Mouse (Mus musculus): ENCODE measurements around the gene Tas2r136. TPM values are rescaled to one million over a fixed set of nuclear protein-coding genes. Genes with fewer than 3 reads are reported as not detected.
A peak's percentile ranks its signal among the peaks of the same experiment; 100 is the strongest.

Gene Tas2r136
- not detected in 2 replicates for polyA plus RNA-seq (2014; fragmentation: Nextera tagmentation; extraction: Ambion mirVana)

GRCm38 (mm10) chr6:132778062-132778461, at the start of gene Tas2r136:
Tas2r136 (minus strand) TSS chr6:132778162.
- DNase-seq (ENCODE audit: low spot score): no peak
- H3K4me2 ChIP-seq: no peak within 1 kb of the TSS
- H3K4me1 ChIP-seq (replicated peaks; ENCODE audit: control insufficient read depth, insufficient read depth, low read length): no peaks in the 10 kb centered on the region
- ATAC-seq (replicated peaks; ENCODE audit: low FRiP score): no peak
- H3K9me3 ChIP-seq (ENCODE audit: control insufficient read depth, low read length): no peaks in the 10 kb centered on the region
- no peaks in the 10 kb centered on the region for H3K27me3 ChIP-seq (replicated peaks; ENCODE audit: control insufficient read depth, insufficient read depth, low read length)
- no peak within 1 kb of the TSS for H3K9ac ChIP-seq (ENCODE audit: low read depth, low read length)
- no peaks in the 10 kb centered on the region for H3K36me3 ChIP-seq (ENCODE audit: control insufficient read depth, insufficient read depth, low read length)
- no peak within 1 kb of the TSS for H3K27ac ChIP-seq (ENCODE audit: low read depth, low read length)
- no peak within 1 kb of the TSS for H3K4me3 ChIP-seq (ENCODE audit: low read depth, low read length)

- Histone ChIP-seq H3K9me3 (ENCODE audit: control insufficient read depth, low read length) (no peaks in the 10 kb centered on the region), H3K4me3 (ENCODE audit: low read depth, low read length) (no peak within 1 kb of the TSS), H3K27ac (ENCODE audit: low read depth, low read length) (no peak within 1 kb of the TSS), H3K27me3 (replicated peaks; ENCODE audit: control insufficient read depth, insufficient read depth, low read length) (no peaks in the 10 kb centered on the region), H3K4me1 (replicated peaks; ENCODE audit: control insufficient read depth, insufficient read depth, low read length) (no peaks in the 10 kb centered on the region), H3K36me3 (ENCODE audit: control insufficient read depth, insufficient read depth, low read length) (no peaks in the 10 kb centered on the region), H3K4me2 (no peak within 1 kb of the TSS), H3K9ac (ENCODE audit: low read depth, low read length) (no peak within 1 kb of the TSS)
- 74% methylated on average over 1 of the region's 1 CpGs for WGBS
- DNase-seq (ENCODE audit: low spot score): no peak
- no peak for ATAC-seq (replicated peaks; ENCODE audit: low FRiP score)
These were observed 24.6 kb upstream of the Tas2r136 start, which contains the start of gene Tas2r117 for GRCm38 (mm10) chr6:132802518-132802917. Tas2r117 (plus strand) TSS chr6:132802818.

- no peak overlapping the region for H3K27ac ChIP-seq (ENCODE audit: low read depth, low read length)
- WGBS: 35% methylated on average over 1 of the region's 1 CpGs
These were observed 17.4 kb upstream of the Tas2r136 start for GRCm38 (mm10) chr6:132795393-132795792.

GRCm38 (mm10) chr6:132761831-132762230, 16.1 kb downstream of the Tas2r136 start, which contains the start of gene Tas2r102:
Tas2r102 (plus strand) TSS chr6:132762131.
- H3K27me3 ChIP-seq (replicated peaks; ENCODE audit: control insufficient read depth, insufficient read depth, low read length): no peaks in the 10 kb centered on the region
- no peak for ATAC-seq (replicated peaks; ENCODE audit: low FRiP score)
- 96% methylated on average over 2 of the region's 2 CpGs for WGBS

More at GRCm38 (mm10) chr6:132795393-132795792, 17.4 kb upstream of the Tas2r136 start:
- peak; percentile 41; the same call in 1 of the 2 replicates for ATAC-seq (replicated peaks; ENCODE audit: low FRiP score)
- H3K27me3 ChIP-seq (replicated peaks; ENCODE audit: control insufficient read depth, insufficient read depth, low read length): no peaks in the 10 kb centered on the region
- no peak for DNase-seq (ENCODE audit: low spot score)
- no peaks in the 10 kb centered on the region for H3K36me3 ChIP-seq (ENCODE audit: control insufficient read depth, insufficient read depth, low read length)
- H3K9me3 ChIP-seq (ENCODE audit: control insufficient read depth, low read length): peaks cover 6% of the 10 kb centered on the region; the same call in 1 of the 2 replicates
- H3K4me1 ChIP-seq (replicated peaks; ENCODE audit: control insufficient read depth, insufficient read depth, low read length): no peaks in the 10 kb centered on the region
- no peak overlapping the region for H3K9ac ChIP-seq (ENCODE audit: low read depth, low read length)
- H3K4me2 ChIP-seq: no peak overlapping the region
- no peak overlapping the region for H3K4me3 ChIP-seq (ENCODE audit: low read depth, low read length)

GRCm38 (mm10) chr6:132754430-132754829, 23.5 kb downstream of the Tas2r136 start, which contains the start of gene Tas2r124:
Tas2r124 (plus strand) TSS chr6:132754730.
- H3K27me3 ChIP-seq (replicated peaks; ENCODE audit: control insufficient read depth, insufficient read depth, low read length): no peaks in the 10 kb centered on the region
- H3K27ac ChIP-seq (ENCODE audit: low read depth, low read length): no peak within 1 kb of the TSS
- no peaks in the 10 kb centered on the region for H3K36me3 ChIP-seq (ENCODE audit: control insufficient read depth, insufficient read depth, low read length)
- no peak within 1 kb of the TSS for H3K4me3 ChIP-seq (ENCODE audit: low read depth, low read length)
- 71% methylated on average over 1 of the region's 1 CpGs for WGBS
- ATAC-seq (replicated peaks; ENCODE audit: low FRiP score): no peak
- no peaks in the 10 kb centered on the region for H3K9me3 ChIP-seq (ENCODE audit: control insufficient read depth, low read length)
- H3K4me1 ChIP-seq (replicated peaks; ENCODE audit: control insufficient read depth, insufficient read depth, low read length): no peaks in the 10 kb centered on the region
- H3K9ac ChIP-seq (ENCODE audit: low read depth, low read length): no peak within 1 kb of the TSS
- no peak for DNase-seq (ENCODE audit: low spot score)
- H3K4me2 ChIP-seq: no peak within 1 kb of the TSS

More at GRCm38 (mm10) chr6:132761831-132762230, 16.1 kb downstream of the Tas2r136 start, which contains the start of gene Tas2r102:
- Histone ChIP-seq H3K27ac (ENCODE audit: low read depth, low read length) (no peak within 1 kb of the TSS), H3K4me3 (ENCODE audit: low read depth, low read length) (no peak within 1 kb of the TSS), H3K4me1 (replicated peaks; ENCODE audit: control insufficient read depth, insufficient read depth, low read length) (no peaks in the 10 kb centered on the region), H3K9me3 (ENCODE audit: control insufficient read depth, low read length) (no peaks in the 10 kb centered on the region), H3K9ac (ENCODE audit: low read depth, low read length) (no peak within 1 kb of the TSS), H3K36me3 (ENCODE audit: control insufficient read depth, insufficient read depth, low read length) (no peaks in the 10 kb centered on the region), H3K4me2 (no peak within 1 kb of the TSS)
- DNase-seq (ENCODE audit: low spot score): no peak

GRCm38 (mm10) chr6:132750206-132750605, 27.8 kb downstream of the Tas2r136 start:
- WGBS: 65% methylated on average over 2 of the region's 2 CpGs
- Histone ChIP-seq H3K4me3 (ENCODE audit: low read depth, low read length) (no peak overlapping the region), H3K36me3 (ENCODE audit: control insufficient read depth, insufficient read depth, low read length) (no peaks in the 10 kb centered on the region), H3K4me1 (replicated peaks; ENCODE audit: control insufficient read depth, insufficient read depth, low read length) (no peaks in the 10 kb centered on the region), H3K4me2 (no peak overlapping the region), H3K27ac (ENCODE audit: low read depth, low read length) (no peak overlapping the region), H3K9me3 (ENCODE audit: control insufficient read depth, low read length) (no peaks in the 10 kb centered on the region), H3K9ac (ENCODE audit: low read depth, low read length) (no peak overlapping the region), H3K27me3 (replicated peaks; ENCODE audit: control insufficient read depth, insufficient read depth, low read length) (no peaks in the 10 kb centered on the region)
- DNase-seq (ENCODE audit: low spot score) (no peak), ATAC-seq (replicated peaks; ENCODE audit: low FRiP score) (no peak)

- Histone ChIP-seq H3K27ac (ENCODE audit: low read depth, low read length) (no peak within 1 kb of the TSS), H3K4me2 (no peak within 1 kb of the TSS), H3K4me3 (ENCODE audit: low read depth, low read length) (no peak within 1 kb of the TSS), H3K36me3 (ENCODE audit: control insufficient read depth, insufficient read depth, low read length) (no peaks in the 10 kb centered on the region), H3K27me3 (replicated peaks; ENCODE audit: control insufficient read depth, insufficient read depth, low read length) (no peaks in the 10 kb centered on the region), H3K9me3 (ENCODE audit: control insufficient read depth, low read length) (no peaks in the 10 kb centered on the region), H3K9ac (ENCODE audit: low read depth, low read length) (no peak within 1 kb of the TSS), H3K4me1 (replicated peaks; ENCODE audit: control insufficient read depth, insufficient read depth, low read length) (no peaks in the 10 kb centered on the region)
- DNase-seq (ENCODE audit: low spot score) (no peak), ATAC-seq (replicated peaks; ENCODE audit: low FRiP score) (no peak)
- WGBS: 73% methylated on average over 2 of the region's 2 CpGs
These were observed 40.0 kb downstream of the Tas2r136 start, which contains the start of gene Tas2r115 for GRCm38 (mm10) chr6:132737935-132738334. Tas2r115 (minus strand) TSS chr6:132738035.

Other genes with a start within 250 kb of the Tas2r136 start
- not detected in 2 replicates for gene Prh1, start 208.4 kb downstream of the Tas2r136 start, polyA plus RNA-seq (2014; fragmentation: Nextera tagmentation; extraction: Ambion mirVana)
- gene Prp2, start 182.2 kb downstream of the Tas2r136 start, polyA plus RNA-seq (2014; fragmentation: Nextera tagmentation; extraction: Ambion mirVana): not detected in 2 replicates
- not detected in 2 replicates for gene A630073D07Rik, start 126.6 kb downstream of the Tas2r136 start, polyA plus RNA-seq (2014; fragmentation: Nextera tagmentation; extraction: Ambion mirVana)
- gene Tas2r120, start 121.2 kb downstream of the Tas2r136 start, polyA plus RNA-seq (2014; fragmentation: Nextera tagmentation; extraction: Ambion mirVana): not detected in 2 replicates
- not detected in 2 replicates for gene Tas2r121, start 77.2 kb downstream of the Tas2r136 start, polyA plus RNA-seq (2014; fragmentation: Nextera tagmentation; extraction: Ambion mirVana)
- not detected in 2 replicates for gene Tas2r122, start 66.2 kb downstream of the Tas2r136 start, polyA plus RNA-seq (2014; fragmentation: Nextera tagmentation; extraction: Ambion mirVana)
- gene Tas2r115, start 40.1 kb downstream of the Tas2r136 start, polyA plus RNA-seq (2014; fragmentation: Nextera tagmentation; extraction: Ambion mirVana): not detected in 2 replicates
- gene Tas2r124, start 23.4 kb downstream of the Tas2r136 start, polyA plus RNA-seq (2014; fragmentation: Nextera tagmentation; extraction: Ambion mirVana): not detected in 2 replicates
- not detected in 2 replicates for gene Tas2r102, start 16.0 kb downstream of the Tas2r136 start, polyA plus RNA-seq (2014; fragmentation: Nextera tagmentation; extraction: Ambion mirVana)
- gene Tas2r117, start 24.7 kb upstream of the Tas2r136 start, polyA plus RNA-seq (2014; fragmentation: Nextera tagmentation; extraction: Ambion mirVana): not detected in 2 replicates
- not detected in 2 replicates for gene Tas2r123, start 69.0 kb upstream of the Tas2r136 start, polyA plus RNA-seq (2014; fragmentation: Nextera tagmentation; extraction: Ambion mirVana)
- gene Tas2r116, start 77.3 kb upstream of the Tas2r136 start, polyA plus RNA-seq (2014; fragmentation: Nextera tagmentation; extraction: Ambion mirVana): not detected in 2 replicates
- gene Tas2r110, start 89.8 kb upstream of the Tas2r136 start, polyA plus RNA-seq (2014; fragmentation: Nextera tagmentation; extraction: Ambion mirVana): not detected in 2 replicates
- not detected in 2 replicates for gene Tas2r113, start 114.8 kb upstream of the Tas2r136 start, polyA plus RNA-seq (2014; fragmentation: Nextera tagmentation; extraction: Ambion mirVana)
- gene Tas2r125, start 131.5 kb upstream of the Tas2r136 start, polyA plus RNA-seq (2014; fragmentation: Nextera tagmentation; extraction: Ambion mirVana): not detected in 2 replicates
- gene Tas2r129, start 172.9 kb upstream of the Tas2r136 start, polyA plus RNA-seq (2014; fragmentation: Nextera tagmentation; extraction: Ambion mirVana): not detected in 2 replicates
- gene Tas2r131, start 179.8 kb upstream of the Tas2r136 start, polyA plus RNA-seq (2014; fragmentation: Nextera tagmentation; extraction: Ambion mirVana): not detected in 2 replicates
- gene Tas2r109, start 202.8 kb upstream of the Tas2r136 start, polyA plus RNA-seq (2014; fragmentation: Nextera tagmentation; extraction: Ambion mirVana): not detected in 2 replicates